Mouse (Mus musculus): Measurements from ENCODE around the gene Chd4. TPM values are rescaled to one million over a fixed set of nuclear protein-coding genes. Genes with fewer than 3 reads are reported as not detected.

The Chd4 gene
- polyA plus RNA-seq, 1 experiment from 2014 or later: 198 TPM

DNA sequence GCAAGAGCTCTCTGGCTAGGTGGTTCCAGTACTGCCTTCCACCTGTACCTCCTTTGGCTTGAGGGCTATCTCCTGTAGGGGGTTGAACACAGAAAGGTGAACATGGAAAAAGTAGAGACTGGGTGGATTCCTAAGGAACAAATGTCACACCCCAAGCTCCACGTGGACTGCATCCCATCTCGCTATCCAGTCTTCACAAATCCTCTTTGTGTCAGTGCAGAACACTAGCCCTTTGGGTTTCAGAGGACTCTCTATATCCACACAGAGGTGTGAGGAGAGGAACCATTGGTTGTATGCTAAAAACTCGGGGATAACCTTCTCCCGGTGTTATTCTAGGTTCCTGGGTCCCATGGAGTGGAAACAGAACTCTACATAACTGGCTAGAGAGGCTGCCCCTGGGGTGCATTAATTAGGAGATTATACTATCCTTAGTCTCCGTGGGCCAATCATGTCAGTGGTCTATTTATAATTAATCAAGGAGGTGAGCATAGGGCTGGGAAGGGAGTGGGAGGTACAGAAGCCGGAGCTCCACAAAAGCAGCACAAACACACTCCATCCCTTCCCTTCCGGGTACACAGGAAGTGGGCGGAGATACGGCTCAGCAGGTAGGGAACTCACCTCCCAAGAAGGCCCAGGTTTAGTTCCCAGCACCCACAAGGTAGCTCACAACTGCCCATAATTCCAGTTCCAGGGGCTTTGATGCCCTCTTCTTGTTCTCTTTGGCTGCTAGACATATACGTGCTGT is 5.3 kb upstream of the Chd4 start:
- in situ Hi-C loops (cut with MboI; ENCODE audit: low pct_unique_long_range_greater_than_20kb): no loop called here
- ATAC-seq: no peak
- no peak for TF ChIP-seq CTCF (IDR thresholded peaks at IDR 0.05)
- no peak for DNase-seq (ENCODE audit: low read depth, low spot score)
- ChIA-PET CTCF (interaction anchor here (1.0 to 1.1 kb wide), 2 partner anchors 44 to 194 kb away, joined by 3 to 4 read pairs; no protein-coding TSS in a partner anchor), POLR2A (no interaction called here)
- H3K27me3 ChIP-seq: no peaks in the 10 kb centered on the region

DNA sequence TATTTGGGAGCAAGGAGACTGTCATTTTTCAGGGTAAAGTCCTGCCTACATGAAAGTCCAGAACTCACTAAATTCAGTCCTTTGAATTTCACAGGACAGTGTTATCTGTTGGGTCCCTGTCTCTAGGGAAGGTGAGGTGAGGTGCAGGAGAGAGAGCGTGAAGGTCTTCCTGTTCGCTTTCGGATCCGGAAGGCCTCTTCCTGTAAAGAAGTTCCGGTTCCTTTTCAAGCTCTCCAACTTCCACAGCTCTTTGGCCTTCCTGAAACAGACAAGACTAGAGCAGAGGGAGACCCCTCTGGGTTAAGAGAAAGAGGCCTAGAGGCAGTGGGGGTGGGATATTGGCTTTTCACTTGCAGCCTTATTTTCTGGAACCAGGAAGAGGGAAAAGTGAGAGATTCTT is 3.4 kb upstream of the Chd4 start:
- H3K27me3 ChIP-seq: no peaks in the 10 kb centered on the region
- in situ Hi-C loops (cut with MboI; ENCODE audit: low pct_unique_long_range_greater_than_20kb): no loop called here
- CTCF ChIA-PET: no interaction called here
- POLR2A ChIA-PET: no interaction called here
- ATAC-seq (no peak), DNase-seq (ENCODE audit: low read depth, low spot score) (no peak)
- TF ChIP-seq CTCF (IDR thresholded peaks at IDR 0.05): no peak

GRCm38 (mm10) chr6:125094843-125095242 is 938 bp upstream of the Chd4 start:
- TF ChIP-seq CTCF (IDR thresholded peaks at IDR 0.05): no peak
- no peaks in the 10 kb centered on the region for H3K27me3 ChIP-seq
- ATAC-seq (no peak), DNase-seq (ENCODE audit: low read depth, low spot score) (no peak)
- ChIA-PET CTCF (no interaction called here), POLR2A (interaction anchor here (0.6 kb wide), 1 partner anchor 32 kb away, joined by 3 read pairs; no protein-coding TSS in a partner anchor)
- in situ Hi-C loops (cut with MboI; ENCODE audit: low pct_unique_long_range_greater_than_20kb): no loop called here

GRCm38 (mm10) chr6:125096279-125096596 is 457 bp downstream of the Chd4 start:
- POLR2A ChIA-PET: interaction anchor here (1.3 kb wide), 1 partner anchor 70 kb away, joined by 4 read pairs; the partner anchor contains the start of gene Gapdh
- in situ Hi-C loops (cut with MboI; ENCODE audit: low pct_unique_long_range_greater_than_20kb): no loop called here
- CTCF ChIA-PET: no interaction called here
- no peak for TF ChIP-seq CTCF (IDR thresholded peaks at IDR 0.05)
- DNase-seq (ENCODE audit: low read depth, low spot score) (no peak), ATAC-seq (peak; percentile 28)
- no peaks in the 10 kb centered on the region for H3K27me3 ChIP-seq

- POLR2A ChIA-PET: interaction anchor here (1.3 kb wide), 1 partner anchor 69 kb away, joined by 4 read pairs; the partner anchor contains the start of gene Gapdh
- TF ChIP-seq CTCF (IDR thresholded peaks at IDR 0.05): no peak
- CTCF ChIA-PET: no interaction called here
- peak; percentile 17 for DNase-seq (ENCODE audit: low read depth, low spot score)
- peak; percentile 24 for ATAC-seq
- in situ Hi-C loops (cut with MboI; ENCODE audit: low pct_unique_long_range_greater_than_20kb): no loop called here
- H3K27me3 ChIP-seq: no peaks in the 10 kb centered on the region
Observed at GRCm38 (mm10) chr6:125096597-125097345, 990 bp downstream of the Chd4 start.

DNA sequence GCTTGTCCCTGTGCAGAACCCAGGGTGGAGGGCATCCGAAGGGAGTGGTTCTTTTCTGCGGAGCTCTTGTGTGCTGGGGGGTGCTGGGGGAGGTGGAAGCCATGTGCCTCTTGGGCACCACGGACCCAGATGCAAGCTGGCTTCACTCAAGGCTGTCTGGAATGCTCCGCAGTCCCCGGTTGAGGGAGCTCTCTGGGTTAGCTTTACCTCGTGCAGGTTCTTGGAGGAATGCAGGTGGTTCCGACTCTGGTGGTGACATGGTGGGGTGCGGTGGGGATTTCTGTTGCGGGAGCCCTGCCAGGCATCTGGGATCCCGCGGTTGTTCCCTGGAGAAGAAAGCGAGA is 1.5 kb downstream of the Chd4 start:
- in situ Hi-C loops (cut with MboI; ENCODE audit: low pct_unique_long_range_greater_than_20kb): no loop called here
- CTCF ChIA-PET: no interaction called here
- no peaks in the 10 kb centered on the region for H3K27me3 ChIP-seq
- TF ChIP-seq CTCF (IDR thresholded peaks at IDR 0.05): no peak
- ATAC-seq (no peak), DNase-seq (ENCODE audit: low read depth, low spot score) (no peak)
- POLR2A ChIA-PET: interaction anchor here (1.3 kb wide), 1 partner anchor 69 kb away, joined by 4 read pairs; the partner anchor contains the start of gene Gapdh

DNA sequence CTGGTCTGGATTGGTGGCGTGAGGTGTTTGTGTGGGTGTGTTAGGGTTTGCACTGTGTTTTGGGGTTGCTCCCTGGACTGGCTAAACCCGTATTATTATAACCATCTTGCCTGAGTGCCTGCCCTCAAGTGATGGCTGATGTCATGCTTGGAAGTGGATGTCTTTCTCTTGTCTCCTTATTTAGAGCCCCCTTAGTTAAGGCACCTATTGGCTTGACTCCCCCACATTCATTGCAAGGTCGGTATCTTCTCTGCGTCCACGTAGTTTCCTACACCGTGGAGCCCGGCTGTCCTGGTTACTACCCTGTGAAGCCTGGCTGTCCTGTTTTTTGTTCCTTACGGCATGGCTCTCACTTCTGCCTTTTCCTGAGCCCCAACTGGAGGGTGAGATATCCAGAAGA is 2.2 kb downstream of the Chd4 start:
- H3K27me3 ChIP-seq: no peaks in the 10 kb centered on the region
- ATAC-seq (no peak), DNase-seq (ENCODE audit: low read depth, low spot score) (no peak)
- POLR2A ChIA-PET: no interaction called here
- in situ Hi-C loops (cut with MboI; ENCODE audit: low pct_unique_long_range_greater_than_20kb): no loop called here
- CTCF ChIA-PET: no interaction called here
- TF ChIP-seq CTCF (IDR thresholded peaks at IDR 0.05): no peak

GRCm38 (mm10) chr6:125098513-125098912 is 2.7 kb downstream of the Chd4 start:
- no peaks in the 10 kb centered on the region for H3K27me3 ChIP-seq
- ChIA-PET CTCF (no interaction called here), POLR2A (no interaction called here)
- in situ Hi-C loops (cut with MboI; ENCODE audit: low pct_unique_long_range_greater_than_20kb): no loop called here
- no peak for TF ChIP-seq CTCF (IDR thresholded peaks at IDR 0.05)
- ATAC-seq: no peak
- DNase-seq (ENCODE audit: low read depth, low spot score): no peak

DNA sequence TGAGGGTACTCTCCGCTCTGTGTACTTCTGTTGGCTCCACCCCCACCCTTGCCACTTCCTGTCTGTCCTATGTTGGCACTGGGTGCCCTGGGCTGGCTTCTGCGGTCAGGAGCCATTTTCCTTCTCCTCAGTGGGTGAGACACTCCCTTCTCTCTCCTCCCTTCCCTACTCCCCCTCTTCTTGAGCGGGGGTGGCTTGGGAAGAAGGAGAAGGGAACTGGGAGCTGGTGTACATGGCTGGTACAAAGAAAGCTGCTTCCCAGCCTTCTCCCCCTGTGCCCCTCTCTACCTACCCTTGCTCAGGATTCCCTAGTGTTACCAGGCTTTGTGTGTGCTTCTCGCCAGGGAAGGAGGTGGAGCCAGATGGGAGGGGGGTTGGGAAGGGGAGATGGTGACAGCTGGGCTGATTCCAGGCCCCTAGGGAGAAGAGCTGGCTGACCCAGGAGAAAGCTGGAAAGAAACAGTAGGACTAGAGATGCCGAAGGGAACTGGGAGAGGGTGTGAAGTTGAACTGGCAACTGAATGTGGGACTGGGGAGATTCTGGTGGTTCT is 3.7 kb downstream of the Chd4 start:
- no peak for TF ChIP-seq CTCF (IDR thresholded peaks at IDR 0.05)
- ChIA-PET CTCF (interaction anchor here (1.0 to 4.5 kb wide), 3 partner anchors 10 to 14 kb away, joined by 4 to 25 read pairs (median 5); no protein-coding TSS in a partner anchor), POLR2A (interaction anchor here (1.1 to 1.8 kb wide), 3 partner anchors 10 to 14 kb away, joined by 3 to 8 read pairs (median 5); no protein-coding TSS in a partner anchor)
- in situ Hi-C loops (cut with MboI; ENCODE audit: low pct_unique_long_range_greater_than_20kb): no loop called here
- DNase-seq (ENCODE audit: low read depth, low spot score): no peak
- no peaks in the 10 kb centered on the region for H3K27me3 ChIP-seq
- ATAC-seq: no peak

DNA sequence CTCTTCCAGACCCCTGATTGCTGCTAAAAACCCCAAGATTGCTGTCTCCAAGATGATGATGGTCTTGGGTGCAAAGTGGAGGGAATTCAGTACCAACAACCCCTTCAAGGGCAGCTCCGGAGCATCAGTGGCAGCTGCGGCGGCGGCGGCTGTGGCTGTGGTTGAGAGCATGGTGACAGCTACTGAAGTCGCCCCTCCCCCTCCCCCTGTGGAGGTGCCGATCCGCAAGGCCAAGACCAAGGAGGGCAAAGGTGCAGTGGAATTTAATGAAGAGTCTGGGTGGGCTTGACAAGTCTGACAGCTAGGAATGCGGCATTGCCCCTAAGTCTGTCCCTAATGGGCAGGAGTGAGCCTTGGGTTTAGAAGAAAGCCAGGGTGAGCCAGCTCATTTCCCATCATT is 5.7 kb downstream of the Chd4 start:
- H3K27me3 ChIP-seq: no peaks in the 10 kb centered on the region
- in situ Hi-C loops (cut with MboI; ENCODE audit: low pct_unique_long_range_greater_than_20kb): no loop called here
- CTCF ChIA-PET: interaction anchor here (1.6 to 4.5 kb wide), 2 partner anchors 9 to 13 kb away, joined by 4 to 25 read pairs; no protein-coding TSS in a partner anchor
- POLR2A ChIA-PET: no interaction called here
- no peak for TF ChIP-seq CTCF (IDR thresholded peaks at IDR 0.05)
- ATAC-seq (no peak), DNase-seq (ENCODE audit: low read depth, low spot score) (no peak)

DNA sequence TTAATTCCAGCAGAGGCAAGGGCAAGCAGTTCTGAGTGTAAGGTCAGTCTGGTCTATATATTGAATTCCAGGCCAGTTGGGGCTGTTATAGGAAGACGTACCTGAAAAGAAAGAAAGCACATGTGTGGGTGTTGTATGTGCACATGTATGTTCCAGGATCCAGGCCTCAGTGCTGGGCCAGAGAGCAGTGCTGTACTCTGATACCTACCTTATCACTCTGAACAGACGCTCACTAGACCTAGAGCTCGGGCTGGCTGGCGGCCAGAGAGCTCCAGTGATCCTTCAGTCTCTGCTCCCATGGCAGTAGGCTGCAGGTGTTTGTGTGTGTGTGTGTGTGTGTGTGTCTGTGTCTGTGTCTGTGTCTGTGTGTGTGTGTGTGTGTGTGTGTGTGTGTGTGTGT is 8.4 kb downstream of the Chd4 start:
- TF ChIP-seq CTCF (IDR thresholded peaks at IDR 0.05): no peak

More for the DNA sequence above, 8.4 kb downstream of the Chd4 start:
- H3K27me3 ChIP-seq: no peaks in the 10 kb centered on the region
- ChIA-PET CTCF (no interaction called here), POLR2A (interaction anchor here (0.8 kb wide), 1 partner anchor 64 kb away, joined by 6 read pairs; no protein-coding TSS in a partner anchor)
- in situ Hi-C loops (cut with MboI; ENCODE audit: low pct_unique_long_range_greater_than_20kb): no loop called here
- DNase-seq (ENCODE audit: low read depth, low spot score): no peak
- no peak for ATAC-seq
